Mouse (Mus musculus) urinary bladder, postnatal 4 days (tissue): Measurements from ENCODE around the gene Rffl.
A peak's percentile ranks its signal among the peaks of the same experiment; 100 is the strongest.

Source experiments
- DNase-seq, 2 experiments: peaks; one replicate each; pipeline ENCODE4 v3.0.0; 2021 to 2022; ENCODE audit warnings: low spot score in 2 of 2

The Rffl gene

GRCm38 (mm10) chr11:82874924-82875323 lies 3.9 kb upstream of the Rffl start:
- DNase-seq: no peak

- DNase-seq: peak in 1 of 2 experiments; percentile 46
Measured at GRCm38 (mm10) chr11:82870173-82871030, 608 bp downstream of the Rffl start.

GRCm38 (mm10) chr11:82869506-82870172 lies 1.4 kb downstream of the Rffl start:
- DNase-seq: no peak

GRCm38 (mm10) chr11:82867956-82868355 lies 3.1 kb downstream of the Rffl start:
- DNase-seq: no peak

GRCm38 (mm10) chr11:82866850-82867564 lies 4.0 kb downstream of the Rffl start:
- DNase-seq: no peak

- DNase-seq: no peak
Measured at GRCm38 (mm10) chr11:82865957-82866356, 5.1 kb downstream of the Rffl start.

GRCm38 (mm10) chr11:82863488-82863931 lies 7.5 kb downstream of the Rffl start:
- DNase-seq: no peak

GRCm38 (mm10) chr11:82863059-82863458 lies 8.0 kb downstream of the Rffl start:
- no peak for DNase-seq

- DNase-seq: no peak
Measured at GRCm38 (mm10) chr11:82862638-82863037, 8.4 kb downstream of the Rffl start.

- DNase-seq: no peak
Measured at GRCm38 (mm10) chr11:82861558-82861957, 9.5 kb downstream of the Rffl start.

GRCm38 (mm10) chr11:82860759-82861158 lies 10.3 kb downstream of the Rffl start:
- DNase-seq: no peak

GRCm38 (mm10) chr11:82857307-82857848 lies 13.6 kb downstream of the Rffl start:
- no peak for DNase-seq

GRCm38 (mm10) chr11:82856032-82856431 lies 15.0 kb downstream of the Rffl start:
- no peak for DNase-seq

- no peak for DNase-seq
Measured at GRCm38 (mm10) chr11:82855327-82855973, 15.6 kb downstream of the Rffl start.

GRCm38 (mm10) chr11:82854111-82854510 lies 16.9 kb downstream of the Rffl start:
- no peak for DNase-seq

GRCm38 (mm10) chr11:82852958-82853357 lies 18.1 kb downstream of the Rffl start:
- DNase-seq: no peak

- DNase-seq: no peak
Measured at GRCm38 (mm10) chr11:82852540-82852939, 18.5 kb downstream of the Rffl start.

GRCm38 (mm10) chr11:82852115-82852514 lies 18.9 kb downstream of the Rffl start:
- DNase-seq: no peak

GRCm38 (mm10) chr11:82850259-82850658 lies 20.8 kb downstream of the Rffl start:
- no peak for DNase-seq

GRCm38 (mm10) chr11:82847571-82848000 lies 23.4 kb downstream of the Rffl start:
- DNase-seq: no peak

GRCm38 (mm10) chr11:82846938-82847337 lies 24.1 kb downstream of the Rffl start:
- peak in 1 of 2 experiments; percentile 40 for DNase-seq

- DNase-seq: no peak
Measured at GRCm38 (mm10) chr11:82846079-82846436, 25.0 kb downstream of the Rffl start.
